Mouse (Mus musculus) lung, adult 2 months (tissue): ENCODE measurements around the gene Bcl2l12.

Source experiments
- CTCF ChIP-seq: fragments of 200-500 bp; IDR thresholded peaks from 2 replicates; pipeline ENCODE4 v1.5.1; 2011; ENCODE audit warnings: mild to moderate bottlenecking, low read length, control low read depth; ENCODE audit not compliant: insufficient read depth
- POLR2A ChIP-seq: fragments of 200-500 bp; IDR thresholded peaks from 2 replicates; pipeline ENCODE4 v1.6.1; 2011; ENCODE audit warnings: low read depth, mild to moderate bottlenecking, control low read depth, low read length, borderline replicate concordance; ENCODE audit errors: extremely low read depth

DNA sequence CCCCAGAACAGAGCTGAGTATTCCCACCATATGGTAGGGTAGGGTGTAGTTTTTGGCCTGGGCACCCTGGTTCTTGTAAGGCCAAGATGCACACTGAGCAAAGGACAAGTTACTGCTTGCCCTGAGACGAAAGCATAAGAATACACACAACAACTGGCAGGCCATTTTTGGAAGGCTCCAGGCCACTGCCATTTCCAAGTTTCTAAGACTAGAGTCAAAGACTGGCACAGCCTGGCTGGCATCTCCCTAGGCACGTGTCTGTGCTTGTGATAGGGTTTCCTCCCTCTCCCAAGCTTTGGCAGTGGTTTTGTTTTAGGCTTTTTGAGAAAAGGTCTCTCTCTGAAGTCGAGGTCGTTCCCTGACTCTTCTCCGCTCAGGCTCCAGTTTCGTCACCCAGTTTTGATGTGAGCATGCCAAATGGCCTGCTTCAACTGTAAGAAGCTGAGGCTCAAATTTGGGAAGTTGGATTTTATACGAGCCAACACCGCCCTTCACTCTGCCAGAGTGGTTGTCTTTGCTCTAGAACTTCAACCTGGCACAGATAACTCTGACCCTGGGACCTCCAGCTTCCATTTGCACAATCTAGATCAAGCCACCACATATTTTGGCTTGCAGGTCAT lies 27.2 kb upstream of the Bcl2l12 start:
- TF ChIP-seq CTCF (no peak), POLR2A (no peak)
